Mouse (Mus musculus) E14TG2a.4 (cell line): ENCODE data around the gene Tsnax.

Source experiments
- H3K27me3 ChIP-seq: 2 replicates; pipeline ENCODE4 v1.6.1; 2014; ENCODE audit warnings: low read length, control low read depth; ENCODE audit not compliant: insufficient read depth
- H3K36me3 ChIP-seq: 2 replicates; pipeline ENCODE4 v1.6.1; 2014; ENCODE audit warnings: low read length, control low read depth; ENCODE audit not compliant: insufficient read depth
- H3K4me1 ChIP-seq: replicated peaks from 2 replicates; pipeline ENCODE4 v1.6.1; 2014; ENCODE audit warnings: low read depth, low read length, control low read depth
- H3K4me3 ChIP-seq: replicated peaks from 2 replicates; pipeline ENCODE4 v1.5.1; 2014; ENCODE audit warnings: mild to moderate bottlenecking, low read length
- H3K9me3 ChIP-seq: 2 replicates; pipeline ENCODE4 v1.6.1; 2014; ENCODE audit warnings: low read length, control low read depth
- CTCF ChIP-seq: conservative IDR thresholded peaks from 2 replicates; pipeline ENCODE4 v1.5.1; 2014; ENCODE audit warnings: low read length
- NANOG ChIP-seq: IDR thresholded peaks from 2 replicates; pipeline ENCODE4 v1.6.1; 2014; ENCODE audit warnings: borderline replicate concordance, low read length, mixed read lengths
- POU5F1 ChIP-seq: IDR thresholded peaks from 2 replicates; pipeline ENCODE4 v1.6.1; 2014; ENCODE audit warnings: low read length, borderline replicate concordance

Gene Tsnax

DNA sequence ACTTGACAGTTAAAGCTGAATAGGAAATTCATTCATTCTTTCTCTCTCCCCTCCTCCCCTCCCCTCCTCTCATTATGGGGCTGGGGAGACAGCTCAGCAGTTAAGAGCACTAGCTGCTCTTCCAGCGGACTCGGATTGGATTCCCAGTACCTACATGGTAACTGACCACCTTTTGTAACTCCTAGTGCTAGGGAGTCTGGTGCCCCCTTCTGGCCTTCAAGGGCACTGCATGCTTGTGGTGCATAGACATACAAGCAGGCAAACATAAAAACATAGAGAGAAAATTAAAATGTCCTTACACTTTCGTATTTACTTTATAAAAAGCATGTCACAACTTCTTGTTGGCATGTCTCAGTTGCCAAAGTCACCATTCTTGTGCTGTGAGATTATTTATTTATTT, 32.8 kb upstream of the Tsnax start:
- TF ChIP-seq CTCF, result peak; percentile 95
- no peak for TF ChIP-seq NANOG
- no peak for TF ChIP-seq POU5F1
- Histone ChIP-seq H3K36me3 (no peaks in the 10 kb centered on the region), H3K9me3 (peaks cover 4% of the 10 kb centered on the region; the same call in 1 of the 2 replicates), H3K27me3 (peaks cover 1% of the 10 kb centered on the region; the same call in 1 of the 2 replicates), H3K4me3 (no peak overlapping the region), H3K4me1 (peaks cover 3% of the 10 kb centered on the region; the same call in 1 of the 2 replicates)

DNA sequence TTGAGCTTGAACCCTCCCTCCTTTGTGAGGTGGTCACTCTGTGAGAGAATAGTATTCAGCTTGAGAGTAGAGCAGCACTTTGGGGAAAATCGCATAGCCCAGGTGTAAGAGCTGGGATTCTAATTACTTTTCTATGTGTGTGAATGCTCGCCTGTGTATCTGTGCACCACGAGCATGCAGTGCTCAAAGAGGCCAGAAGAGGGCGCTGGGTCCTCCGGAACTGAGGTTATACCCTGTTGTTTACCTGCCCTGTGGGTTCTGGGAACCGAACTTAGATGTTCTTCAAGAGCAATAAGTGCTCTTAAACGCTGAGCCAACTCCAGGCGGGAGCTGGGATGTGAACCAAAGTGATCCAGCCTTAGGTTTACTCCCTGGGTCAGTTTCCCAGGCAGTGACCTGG, 32.0 kb upstream of the Tsnax start:
- peaks cover 4% of the 10 kb centered on the region; the same call in 1 of the 2 replicates for H3K9me3 ChIP-seq
- H3K4me1 ChIP-seq, result peaks cover 3% of the 10 kb centered on the region; the same call in 1 of the 2 replicates
- TF ChIP-seq CTCF (peak; percentile 92), POU5F1 (no peak)
- no peak overlapping the region for H3K4me3 ChIP-seq
- no peaks in the 10 kb centered on the region for H3K36me3 ChIP-seq
- H3K27me3 ChIP-seq, result peaks cover 3% of the 10 kb centered on the region; the same call in 1 of the 2 replicates

DNA sequence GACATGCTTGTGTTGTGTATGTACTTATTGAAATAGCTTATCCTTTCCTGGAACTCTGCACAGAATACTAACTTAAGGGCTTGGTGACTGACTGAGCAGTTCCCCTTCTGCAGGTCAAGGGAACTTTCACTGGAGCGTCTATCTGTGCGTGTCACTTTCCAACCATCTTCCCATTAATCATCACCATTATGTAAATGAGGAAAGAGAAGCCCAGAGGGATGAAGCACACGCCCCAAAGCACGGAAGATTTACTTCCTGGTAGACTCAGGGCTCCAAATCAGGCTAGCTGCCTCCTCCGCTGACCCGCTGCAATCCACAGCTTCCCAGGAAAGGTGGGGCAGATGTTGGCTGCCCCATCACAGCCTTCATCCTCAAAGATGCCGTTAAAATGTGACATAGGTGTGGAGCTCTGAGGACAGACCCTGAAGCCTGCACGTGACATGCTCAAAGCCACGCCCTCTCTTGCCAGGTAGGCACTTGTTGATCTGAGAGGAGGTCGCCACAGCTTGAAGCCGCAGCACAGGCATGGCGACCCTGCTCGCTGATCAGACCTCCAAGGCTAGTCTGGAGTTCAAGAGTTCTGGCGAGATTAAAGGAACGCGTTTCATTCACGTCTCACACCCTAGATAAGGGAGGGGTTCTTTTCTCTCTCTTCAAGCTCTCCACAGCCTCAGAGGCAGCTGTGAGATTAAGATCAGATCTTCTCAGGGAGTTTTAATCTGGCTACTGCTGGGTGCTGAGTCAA, 21.7 kb upstream of the Tsnax start:
- Histone ChIP-seq H3K4me3 (peak overlapping the region; percentile 23; the same call in 1 of the 2 replicates), H3K4me1 (peaks cover 15% of the 10 kb centered on the region), H3K27me3 (peaks cover 22% of the 10 kb centered on the region), H3K36me3 (no peaks in the 10 kb centered on the region), H3K9me3 (no peaks in the 10 kb centered on the region)
- no peak for TF ChIP-seq POU5F1
- TF ChIP-seq NANOG, result no peak
- no peak for TF ChIP-seq CTCF

DNA sequence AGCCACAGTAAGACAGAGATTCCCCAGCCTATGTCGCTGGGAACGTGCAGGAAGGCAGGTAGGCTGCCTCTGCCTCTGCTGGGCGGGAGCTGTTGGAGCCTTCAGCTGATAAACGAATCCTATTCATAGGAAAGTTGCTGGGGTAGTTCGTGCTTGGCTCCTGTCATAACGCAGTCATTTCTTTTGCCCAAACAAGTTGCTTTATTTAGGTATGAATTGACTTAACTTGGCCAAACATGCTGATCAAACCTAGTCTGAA, 21.2 kb upstream of the Tsnax start:
- no peaks in the 10 kb centered on the region for H3K36me3 ChIP-seq

DNA sequence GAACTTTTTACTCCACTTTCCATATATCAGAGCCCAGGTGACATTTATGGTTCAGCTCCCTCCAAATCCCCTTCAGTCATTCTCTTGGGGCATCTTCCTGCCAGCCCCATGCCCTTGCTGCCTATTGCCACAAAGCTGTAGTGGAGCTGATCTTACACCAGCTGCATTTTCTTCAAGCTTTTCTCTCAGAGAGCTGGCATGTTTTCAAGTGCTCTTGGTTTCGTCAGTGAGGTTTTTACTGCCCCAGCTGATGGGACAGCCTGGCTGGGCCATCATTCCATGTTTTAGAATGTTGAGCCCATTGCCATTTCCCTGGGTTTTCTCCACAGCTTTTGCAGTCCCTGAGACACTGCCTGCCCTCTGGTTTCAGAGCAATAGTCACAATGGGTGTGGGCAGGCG, 17.0 kb upstream of the Tsnax start:
- H3K4me3 ChIP-seq, result no peak overlapping the region
- no peak for TF ChIP-seq NANOG
- no peak for TF ChIP-seq POU5F1
- no peak for TF ChIP-seq CTCF
- peaks cover 23% of the 10 kb centered on the region for H3K27me3 ChIP-seq
- H3K36me3 ChIP-seq, result no peaks in the 10 kb centered on the region
- H3K4me1 ChIP-seq, result peaks cover 13% of the 10 kb centered on the region
- H3K9me3 ChIP-seq, result peaks cover 18% of the 10 kb centered on the region

More for the DNA sequence above, 21.2 kb upstream of the Tsnax start:
- H3K4me3 ChIP-seq, result peak overlapping the region; percentile 23; the same call in 1 of the 2 replicates
- TF ChIP-seq CTCF (no peak), POU5F1 (no peak), NANOG (no peak)
- H3K4me1 ChIP-seq, result peaks cover 15% of the 10 kb centered on the region
- peaks cover 21% of the 10 kb centered on the region for H3K27me3 ChIP-seq
- H3K9me3 ChIP-seq, result no peaks in the 10 kb centered on the region

DNA sequence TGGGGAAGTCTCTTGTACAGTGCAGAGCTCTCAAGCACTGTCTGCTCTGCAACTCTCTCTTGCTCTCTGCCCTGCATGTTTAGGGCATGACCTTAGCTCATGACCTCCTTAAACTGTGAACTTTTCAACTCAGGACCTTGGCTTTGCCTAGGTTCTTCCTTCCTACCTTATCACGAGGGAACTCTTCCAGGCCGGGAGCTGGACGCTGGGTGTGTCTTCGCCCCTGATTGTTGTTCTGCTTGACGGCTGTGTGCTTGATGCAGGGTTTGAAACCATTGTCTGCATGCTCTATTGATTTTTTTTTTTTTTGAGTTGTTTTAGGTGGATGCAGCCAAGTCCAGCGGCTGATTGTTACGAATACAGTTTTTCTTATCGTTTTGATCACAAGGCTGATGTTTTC, 11.3 kb downstream of the Tsnax start:
- TF ChIP-seq CTCF, result no peak
- TF ChIP-seq NANOG, result no peak
- no peak for TF ChIP-seq POU5F1
- H3K36me3 ChIP-seq, result peaks cover 59% of the 10 kb centered on the region
- H3K4me3 ChIP-seq, result no peak overlapping the region
- H3K9me3 ChIP-seq, result no peaks in the 10 kb centered on the region
- H3K4me1 ChIP-seq, result peaks cover 14% of the 10 kb centered on the region
- H3K27me3 ChIP-seq, result no peaks in the 10 kb centered on the region

DNA sequence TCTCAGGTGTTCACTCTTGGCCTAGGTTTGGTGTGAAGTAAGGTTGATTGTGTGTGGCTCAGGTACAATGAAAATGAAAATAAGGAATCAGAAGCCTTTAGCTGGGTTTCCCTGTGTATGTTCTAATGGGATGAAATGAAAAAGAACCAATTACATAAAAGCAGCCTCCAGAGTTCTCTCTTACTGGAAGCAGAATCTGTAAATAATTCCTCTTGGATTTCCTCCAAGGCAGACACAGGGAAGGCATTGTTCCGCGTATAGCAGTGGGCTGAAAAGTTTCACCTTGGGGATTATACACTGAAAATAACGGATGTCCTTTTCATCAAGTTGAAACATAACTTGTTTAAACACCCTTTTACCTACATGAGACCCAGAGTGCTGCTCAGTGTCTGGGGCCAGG, 14.4 kb downstream of the Tsnax start:
- Histone ChIP-seq H3K9me3 (no peaks in the 10 kb centered on the region), H3K4me3 (no peak overlapping the region), H3K4me1 (peaks cover 40% of the 10 kb centered on the region), H3K36me3 (peaks cover 76% of the 10 kb centered on the region), H3K27me3 (no peaks in the 10 kb centered on the region)
- TF ChIP-seq CTCF (no peak), POU5F1 (no peak), NANOG (no peak)

DNA sequence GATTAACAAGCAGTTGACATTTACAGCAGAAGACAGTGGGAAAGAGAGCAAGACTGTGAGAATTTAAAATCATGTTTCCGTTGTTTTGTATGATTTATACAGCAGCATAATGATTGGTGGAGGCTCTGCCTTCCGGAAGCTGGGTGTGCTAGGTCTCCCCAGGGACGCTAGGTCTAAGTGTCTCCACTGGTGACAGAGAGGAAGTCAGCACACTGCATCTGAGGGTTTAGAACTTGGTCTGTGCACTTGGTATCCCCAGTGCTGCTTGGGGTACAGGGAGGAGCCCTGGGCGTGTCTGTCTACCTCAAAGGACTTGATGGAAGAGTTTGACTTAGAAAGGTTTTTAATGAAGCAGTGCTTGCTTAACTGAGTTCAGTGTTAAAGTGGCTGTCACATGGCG, 16.0 kb downstream of the Tsnax start:
- peaks cover 88% of the 10 kb centered on the region for H3K36me3 ChIP-seq
- TF ChIP-seq POU5F1 (no peak), CTCF (no peak), NANOG (no peak)
- peaks cover 53% of the 10 kb centered on the region for H3K4me1 ChIP-seq
- H3K9me3 ChIP-seq, result no peaks in the 10 kb centered on the region
- H3K4me3 ChIP-seq, result no peak overlapping the region
- H3K27me3 ChIP-seq, result no peaks in the 10 kb centered on the region

DNA sequence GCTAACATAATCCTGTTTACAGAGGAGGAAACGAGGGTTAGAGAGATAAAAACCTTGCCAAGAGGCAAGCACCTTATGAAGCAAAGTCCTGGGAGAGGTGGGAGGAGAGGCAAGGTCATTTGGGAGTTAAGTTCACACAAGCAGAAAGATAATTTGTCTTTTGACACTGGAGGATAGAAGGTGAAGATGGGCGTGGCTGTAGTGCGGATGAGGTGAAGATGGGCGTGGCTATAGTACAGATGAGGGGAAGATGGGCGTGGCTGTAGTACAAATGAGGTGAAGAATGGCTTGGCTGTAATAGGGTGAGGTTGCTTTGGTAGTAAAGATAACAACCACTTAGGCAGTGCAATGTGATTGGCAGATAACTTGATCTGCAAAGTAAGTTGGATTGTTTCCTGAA, 18.5 kb downstream of the Tsnax start:
- TF ChIP-seq POU5F1 (no peak), NANOG (no peak), CTCF (no peak)
- H3K36me3 ChIP-seq, result peaks cover 71% of the 10 kb centered on the region
- no peaks in the 10 kb centered on the region for H3K27me3 ChIP-seq
- no peaks in the 10 kb centered on the region for H3K9me3 ChIP-seq
- peaks cover 61% of the 10 kb centered on the region for H3K4me1 ChIP-seq
- H3K4me3 ChIP-seq, result peak overlapping the region; percentile 30; the same call in 1 of the 2 replicates
